Mouse (Mus musculus) spleen, adult 10 weeks (tissue): ENCODE measurements around the gene Wnt16. TPM values are rescaled to one million over a fixed set of nuclear protein-coding genes. Genes with fewer than 3 reads are reported as not detected.

Experiments
- polyA plus RNA-seq: library from polyadenylated mRNA; stranded (reverse); fragments of 350-450 nt; fragmentation: Illumina TruSeq; extraction: RNeasy Lipid Tissue Mini Kit (QIAGEN cat#74804); gene quantifications from one replicate; pipeline ENCODE4 v1.2.3, GENCODE M21; 2015; ENCODE audit warnings: low replicate concordance; ENCODE audit not compliant: insufficient read depth

Wnt16 gene
- not detected for polyA plus RNA-seq

GRCm38 (mm10) chr6:22288004-22288736, at the start of gene Wnt16:
Gene Wnt16 (plus strand): TSS chr6:22288227.

Other genes starting within 250 kb of the Wnt16 start
- 76.6 TPM for gene Fam3c, start 68.0 kb downstream of the Wnt16 start, polyA plus RNA-seq